Mouse (Mus musculus) olfactory bulb, adult 2 months (tissue): Measurements from ENCODE around the gene Dhx29.

Source experiments
- CTCF ChIP-seq: fragments of 200-500 bp; IDR thresholded peaks from 2 replicates; pipeline ENCODE4 v1.5.1; 2012; ENCODE audit warnings: low read depth, mild to moderate bottlenecking, low read length, moderate library complexity; ENCODE audit not compliant: insufficient read depth
- POLR2A ChIP-seq: fragments of 200-500 bp; IDR thresholded peaks from 2 replicates; pipeline ENCODE4 v1.6.1; 2012; ENCODE audit warnings: mild to moderate bottlenecking, low read depth, low read length, moderate library complexity; ENCODE audit not compliant: insufficient read depth

DNA sequence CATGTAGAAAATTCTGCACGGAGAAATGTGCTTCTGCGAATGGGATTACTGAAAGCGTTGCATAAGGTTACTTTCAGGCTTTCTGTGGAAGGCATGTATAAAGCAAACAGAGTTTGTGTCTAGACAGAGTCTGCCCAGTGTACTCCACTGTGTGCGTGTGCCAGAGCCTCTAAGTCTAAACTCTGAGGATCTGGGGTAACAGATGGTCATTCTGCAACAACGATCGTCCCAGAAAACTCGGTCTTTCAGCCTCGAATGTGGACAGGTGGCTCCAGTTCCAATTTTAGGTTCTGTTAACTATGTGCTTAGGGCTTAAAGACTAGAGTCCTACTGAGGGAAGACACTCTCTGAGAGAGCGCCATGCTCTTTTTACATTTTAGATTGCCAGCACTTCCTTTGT, 18.1 kb downstream of the Dhx29 start:
- TF ChIP-seq CTCF (no peak), POLR2A (no peak)
